Mouse (Mus musculus): ENCODE results near the gene Sox18. TPM values are rescaled to one million over a fixed set of nuclear protein-coding genes. Genes with fewer than 3 reads are reported as not detected.

The Sox18 gene
- polyA plus RNA-seq, 2 experiments = 37.8 to 49.8 TPM

DNA sequence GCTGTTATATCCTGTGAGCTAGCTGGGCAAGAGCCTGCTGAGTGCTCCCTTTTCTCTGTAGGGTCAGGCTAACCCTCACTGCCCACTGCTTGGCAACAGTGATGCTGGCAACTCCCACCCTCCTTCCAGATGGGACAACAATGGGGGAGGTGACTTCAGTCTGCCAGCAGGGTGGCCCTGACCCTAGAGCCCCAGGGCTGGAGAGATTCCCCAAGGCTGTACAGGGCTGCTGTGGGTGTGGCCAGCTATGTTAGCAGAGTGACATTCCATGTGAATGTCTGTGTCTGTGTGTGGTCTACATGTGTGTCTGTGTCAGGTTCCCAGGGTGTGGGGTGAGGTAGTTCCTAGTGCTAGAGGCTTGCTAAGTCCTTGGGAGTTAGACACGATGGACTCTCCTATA is 2.1 kb upstream of the Sox18 start:
- Histone ChIP-seq H3K36me3 (ENCODE audit: control insufficient read depth, insufficient read depth, low read length) (no peaks in the 10 kb centered on the region), H3K4me3 (replicated peaks; ENCODE audit: low read length) (no peak overlapping the region), H3K27ac (replicated peaks; ENCODE audit: low read depth, low read length) (no peak overlapping the region), H3K27me3 (ENCODE audit: control insufficient read depth, insufficient read depth, low read length) (peaks cover 44% of the 10 kb centered on the region), H3K4me1 (ENCODE audit: control insufficient read depth, insufficient read depth, low read length) (peaks cover 14% of the 10 kb centered on the region), H3K9me3 (ENCODE audit: control insufficient read depth, low read length) (no peaks in the 10 kb centered on the region), H3K4me2 (replicated peaks; ENCODE audit: low read depth, low read length, severe bottlenecking) (no peak overlapping the region), H3K9ac (ENCODE audit: low read depth, low read length, severe bottlenecking) (no peak overlapping the region)
- 52% methylated on average over 1 of the region's 1 CpGs for WGBS
- DNase-seq (ENCODE audit: low spot score) (no peak), ATAC-seq (ENCODE audit: low FRiP score, low read depth) (no peak)
- no peak for TF ChIP-seq POLR2A (IDR thresholded peaks at IDR 0.05; ENCODE audit: borderline replicate concordance, extremely low read depth, insufficient read depth, insufficient read length)

GRCm38 (mm10) chr2:181671984-181672383 is 544 bp upstream of the Sox18 start:
- Histone ChIP-seq H3K27me3 (ENCODE audit: control insufficient read depth, insufficient read depth, low read length) (peaks cover 44% of the 10 kb centered on the region), H3K9me3 (ENCODE audit: control insufficient read depth, low read length) (no peaks in the 10 kb centered on the region), H3K36me3 (ENCODE audit: control insufficient read depth, insufficient read depth, low read length) (no peaks in the 10 kb centered on the region), H3K9ac (ENCODE audit: low read depth, low read length, severe bottlenecking) (no peak overlapping the region), H3K4me2 (replicated peaks; ENCODE audit: low read depth, low read length, severe bottlenecking) (no peak overlapping the region), H3K27ac (replicated peaks; ENCODE audit: low read depth, low read length) (no peak overlapping the region), H3K4me3 (replicated peaks; ENCODE audit: low read length) (peak overlapping the region; percentile 46; the same call in 1 of the 2 replicates), H3K4me1 (ENCODE audit: control insufficient read depth, insufficient read depth, low read length) (peaks cover 14% of the 10 kb centered on the region)
- 27% methylated on average over 7 of the region's 7 CpGs for WGBS
- ATAC-seq (ENCODE audit: low FRiP score, low read depth) (no peak), DNase-seq (ENCODE audit: low spot score) (no peak)
- TF ChIP-seq POLR2A (IDR thresholded peaks at IDR 0.05; ENCODE audit: borderline replicate concordance, extremely low read depth, insufficient read depth, insufficient read length) = no peak

- peak overlapping the region; percentile 46 for H3K4me3 ChIP-seq (replicated peaks; ENCODE audit: low read length)
- peak overlapping the region; percentile 78 for H3K4me2 ChIP-seq (replicated peaks; ENCODE audit: low read depth, low read length, severe bottlenecking)
- no peaks in the 10 kb centered on the region for H3K9me3 ChIP-seq (ENCODE audit: control insufficient read depth, low read length)
- ATAC-seq (ENCODE audit: low FRiP score, low read depth) = no peak; the same call in 1 of the 2 replicates
- no peak overlapping the region for H3K27ac ChIP-seq (replicated peaks; ENCODE audit: low read depth, low read length)
- WGBS = 1% methylated on average over 32 of the region's 41 CpGs
- no peak for DNase-seq (ENCODE audit: low spot score)
- peak overlapping the region; percentile 45 for H3K9ac ChIP-seq (ENCODE audit: low read depth, low read length, severe bottlenecking)
- peaks cover 14% of the 10 kb centered on the region for H3K4me1 ChIP-seq (ENCODE audit: control insufficient read depth, insufficient read depth, low read length)
- no peak for TF ChIP-seq POLR2A (IDR thresholded peaks at IDR 0.05; ENCODE audit: borderline replicate concordance, extremely low read depth, insufficient read depth, insufficient read length)
- H3K36me3 ChIP-seq (ENCODE audit: control insufficient read depth, insufficient read depth, low read length) = no peaks in the 10 kb centered on the region
- peaks cover 44% of the 10 kb centered on the region for H3K27me3 ChIP-seq (ENCODE audit: control insufficient read depth, insufficient read depth, low read length)
These were observed 528 bp downstream of the Sox18 start for GRCm38 (mm10) chr2:181670913-181671311.

DNA sequence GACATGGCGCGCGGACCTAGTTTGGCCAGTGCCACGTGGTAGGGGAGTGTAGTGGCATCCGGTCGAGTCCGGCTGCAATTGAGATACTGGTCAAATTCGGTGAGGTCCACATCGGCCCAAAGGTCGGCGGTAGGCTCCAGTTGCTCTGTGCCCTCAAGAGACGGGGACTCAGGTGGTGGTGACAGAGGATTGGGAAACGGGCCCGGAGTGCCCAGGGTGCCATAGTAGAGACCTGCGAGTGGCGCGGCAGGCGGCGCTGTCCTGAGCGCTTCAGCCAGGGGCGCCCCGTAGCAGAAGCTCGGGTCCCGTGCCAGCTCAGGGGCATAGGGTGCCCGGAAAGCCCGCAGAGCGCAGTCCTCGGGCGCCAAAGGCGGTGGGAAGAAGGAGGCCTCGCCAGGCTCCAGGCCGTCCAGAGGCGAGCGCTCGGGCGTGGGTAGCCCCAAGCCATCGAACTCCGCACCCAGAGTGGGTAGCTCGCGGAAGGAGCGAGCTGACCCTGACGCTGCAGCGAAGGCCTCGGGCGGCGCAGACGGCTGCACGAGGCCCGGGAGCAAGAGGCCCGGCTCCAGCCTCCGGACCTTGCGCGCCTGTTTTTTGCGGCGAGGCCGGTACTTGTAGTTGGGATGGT is 1.0 kb downstream of the Sox18 start:
- Histone ChIP-seq H3K36me3 (ENCODE audit: control insufficient read depth, insufficient read depth, low read length) (no peaks in the 10 kb centered on the region), H3K9ac (ENCODE audit: low read depth, low read length, severe bottlenecking) (peak overlapping the region; percentile 45), H3K4me2 (replicated peaks; ENCODE audit: low read depth, low read length, severe bottlenecking) (peak overlapping the region; percentile 78), H3K4me1 (ENCODE audit: control insufficient read depth, insufficient read depth, low read length) (peaks cover 9% of the 10 kb centered on the region), H3K4me3 (replicated peaks; ENCODE audit: low read length) (peak overlapping the region; percentile 46), H3K27me3 (ENCODE audit: control insufficient read depth, insufficient read depth, low read length) (peaks cover 44% of the 10 kb centered on the region), H3K27ac (replicated peaks; ENCODE audit: low read depth, low read length) (no peak overlapping the region), H3K9me3 (ENCODE audit: control insufficient read depth, low read length) (no peaks in the 10 kb centered on the region)
- ATAC-seq (ENCODE audit: low FRiP score, low read depth) (peak; percentile 41; the same call in 1 of the 2 replicates), DNase-seq (ENCODE audit: low spot score) (no peak)
- no peak for TF ChIP-seq POLR2A (IDR thresholded peaks at IDR 0.05; ENCODE audit: borderline replicate concordance, extremely low read depth, insufficient read depth, insufficient read length)
- WGBS = 3% methylated on average over 44 of the region's 56 CpGs

DNA sequence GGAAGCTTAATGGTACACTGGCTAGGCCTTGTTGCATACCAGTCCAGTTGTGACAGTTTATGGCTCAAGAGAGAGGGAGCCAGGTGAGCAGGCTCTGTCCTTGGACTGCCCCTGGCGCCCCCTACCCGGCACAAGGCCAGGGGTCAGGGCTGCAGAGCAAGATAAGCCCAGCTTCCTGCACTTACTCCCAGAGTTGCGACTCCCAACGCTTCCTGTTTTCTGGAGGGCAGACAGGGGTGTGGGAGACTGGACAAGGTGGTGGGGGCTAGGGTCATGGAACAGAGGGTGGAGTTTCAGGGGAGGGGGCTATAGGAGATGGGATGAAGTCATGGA is 8.2 kb downstream of the Sox18 start:
- no peak overlapping the region for H3K27ac ChIP-seq (replicated peaks; ENCODE audit: low read depth, low read length)
- 24% methylated on average over 4 of the region's 4 CpGs for WGBS

More for the DNA sequence above, 8.2 kb downstream of the Sox18 start:
- no peaks in the 10 kb centered on the region for H3K9me3 ChIP-seq (ENCODE audit: control insufficient read depth, low read length)
- no peaks in the 10 kb centered on the region for H3K4me1 ChIP-seq (ENCODE audit: control insufficient read depth, insufficient read depth, low read length)
- no peak overlapping the region for H3K4me3 ChIP-seq (replicated peaks; ENCODE audit: low read length)
- no peak overlapping the region for H3K4me2 ChIP-seq (replicated peaks; ENCODE audit: low read depth, low read length, severe bottlenecking)
- H3K9ac ChIP-seq (ENCODE audit: low read depth, low read length, severe bottlenecking) = no peak overlapping the region
- ATAC-seq (ENCODE audit: low FRiP score, low read depth) (no peak), DNase-seq (ENCODE audit: low spot score) (no peak)
- no peaks in the 10 kb centered on the region for H3K27me3 ChIP-seq (ENCODE audit: control insufficient read depth, insufficient read depth, low read length)
- 0 out of 2 replicates have a peak, but pooled peaks cover under 1% of the 10 kb centered on the region for H3K36me3 ChIP-seq (ENCODE audit: control insufficient read depth, insufficient read depth, low read length)
- no peak for TF ChIP-seq POLR2A (IDR thresholded peaks at IDR 0.05; ENCODE audit: borderline replicate concordance, extremely low read depth, insufficient read depth, insufficient read length)
